Mouse (Mus musculus): ENCODE measurements at regions not wholly inside any gene's neighbourhood (a gene's known extent, or its start where the extent isn't known, plus 50 kb on each side); places are given as distances from the start of the nearest gene placed in this dataset.

DNA sequence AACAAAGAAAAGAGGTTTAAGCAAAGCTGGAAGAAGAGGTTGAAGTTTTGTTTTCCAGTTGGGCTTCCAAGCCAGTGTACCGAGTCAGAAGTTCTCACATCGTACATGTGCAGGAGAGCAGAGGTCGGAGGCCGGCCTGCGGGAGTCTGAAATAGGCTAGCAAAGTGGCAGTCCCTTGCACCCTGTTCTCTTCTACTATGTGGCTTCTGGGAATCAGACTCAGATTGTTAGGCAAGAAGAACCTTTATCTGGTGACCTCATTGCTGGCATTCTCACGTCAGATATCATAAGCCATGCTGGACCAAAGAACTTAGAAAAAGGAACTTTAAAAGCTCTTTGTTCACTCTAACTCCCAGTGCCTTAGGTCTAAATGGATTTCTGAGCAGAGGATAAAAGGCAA, 112.0 kb upstream of the Tbl1xr1 start:
- no peak overlapping the region for H3K27ac ChIP-seq (ENCODE audit: insufficient read depth, low read depth, low read length, poor library complexity, severe bottlenecking)
- no peak overlapping the region for H3K4me3 ChIP-seq (ENCODE audit: insufficient read depth in 1 of 2, low read depth in 1 of 2, low read length in 2 of 2, poor library complexity in 1 of 2, severe bottlenecking in 1 of 2)
- TF ChIP-seq HCFC1 (IDR thresholded peaks at IDR 0.05; ENCODE audit: borderline replicate concordance, insufficient read depth, low read length) (no peak), MAFK (IDR thresholded peaks at IDR 0.05; ENCODE audit: insufficient read depth, low read depth, low read length) (no peak)
- no peaks in the 10 kb centered on the region for H3K9me3 ChIP-seq (ENCODE audit: control insufficient read depth, insufficient read depth, low read depth, low read length)
- H3K36me3 ChIP-seq (ENCODE audit: control insufficient read depth, insufficient read depth, low read length, poor library complexity, severe bottlenecking): no peaks in the 10 kb centered on the region
- H3K9ac ChIP-seq (ENCODE audit: insufficient read depth, low read depth, low read length, poor library complexity, severe bottlenecking): no peak overlapping the region
- H3K4me1 ChIP-seq (ENCODE audit: control insufficient read depth in 2 of 2, insufficient read depth in 2 of 2, low read length in 2 of 2, poor library complexity in 1 of 2): peaks cover 10 to 17% of the 10 kb centered on the region in 2 experiments
- no peak for DNase-seq (ENCODE audit: low read depth, low spot score)
- in situ Hi-C loops (cut with MboI; ENCODE audit: low sequenced_read_pairs in 2 of 2, unreplicated experiment in 2 of 2): no loop called here

- peaks cover 10 to 18% of the 10 kb centered on the region in 2 experiments for H3K4me1 ChIP-seq (ENCODE audit: control insufficient read depth in 2 of 2, insufficient read depth in 2 of 2, low read length in 2 of 2, poor library complexity in 1 of 2)
- no peaks in the 10 kb centered on the region for H3K36me3 ChIP-seq (ENCODE audit: control insufficient read depth, insufficient read depth, low read length, poor library complexity, severe bottlenecking)
- DNase-seq (ENCODE audit: low read depth, low spot score): no peak
- no peak overlapping the region for H3K9ac ChIP-seq (ENCODE audit: insufficient read depth, low read depth, low read length, poor library complexity, severe bottlenecking)
- H3K27ac ChIP-seq (ENCODE audit: insufficient read depth, low read depth, low read length, poor library complexity, severe bottlenecking): no peak overlapping the region
- TF ChIP-seq ZC3H11A (IDR thresholded peaks at IDR 0.05; ENCODE audit: borderline replicate concordance, low read depth, low read length): no peak
- no peak for TF ChIP-seq HCFC1 (IDR thresholded peaks at IDR 0.05; ENCODE audit: borderline replicate concordance, insufficient read depth, low read length)
- TF ChIP-seq MAFK (IDR thresholded peaks at IDR 0.05; ENCODE audit: insufficient read depth, low read depth, low read length): no peak
- TF ChIP-seq ZNF384 (IDR thresholded peaks at IDR 0.05; ENCODE audit: low read depth, low read length): no peak
- H3K9me3 ChIP-seq (ENCODE audit: control insufficient read depth, insufficient read depth, low read depth, low read length): no peaks in the 10 kb centered on the region
- H3K4me3 ChIP-seq (ENCODE audit: insufficient read depth in 1 of 2, low read depth in 1 of 2, low read length in 2 of 2, poor library complexity in 1 of 2, severe bottlenecking in 1 of 2): no peak overlapping the region
- in situ Hi-C loops (cut with MboI; ENCODE audit: low sequenced_read_pairs in 2 of 2, unreplicated experiment in 2 of 2): no loop called here
Observed at GRCm38 (mm10) chr3:21965556-21965955, 110.9 kb upstream of the Tbl1xr1 start.

GRCm38 (mm10) chr3:21971731-21972130, 104.7 kb upstream of the Tbl1xr1 start:
- in situ Hi-C loops (cut with MboI; ENCODE audit: low sequenced_read_pairs in 2 of 2, unreplicated experiment in 2 of 2): no loop called here
- no peaks in the 10 kb centered on the region for H3K36me3 ChIP-seq (ENCODE audit: control insufficient read depth, insufficient read depth, low read length, poor library complexity, severe bottlenecking)
- H3K4me1 ChIP-seq (ENCODE audit: control insufficient read depth in 2 of 2, insufficient read depth in 2 of 2, low read length in 2 of 2, poor library complexity in 1 of 2): peaks cover 0 to 2% of the 10 kb centered on the region in 2 experiments; a peak in 1 of 4 replicates
- H3K9ac ChIP-seq (ENCODE audit: insufficient read depth, low read depth, low read length, poor library complexity, severe bottlenecking): no peak overlapping the region
- no peaks in the 10 kb centered on the region for H3K9me3 ChIP-seq (ENCODE audit: control insufficient read depth, insufficient read depth, low read depth, low read length)
- TF ChIP-seq ZC3H11A (IDR thresholded peaks at IDR 0.05; ENCODE audit: borderline replicate concordance, low read depth, low read length): no peak
- TF ChIP-seq CHD2 (IDR thresholded peaks at IDR 0.05; ENCODE audit: low read depth, low read length): no peak
- no peak for TF ChIP-seq ZNF384 (IDR thresholded peaks at IDR 0.05; ENCODE audit: low read depth, low read length)
- no peak for TF ChIP-seq HCFC1 (IDR thresholded peaks at IDR 0.05; ENCODE audit: borderline replicate concordance, insufficient read depth, low read length)
- TF ChIP-seq MAFK (IDR thresholded peaks at IDR 0.05; ENCODE audit: insufficient read depth, low read depth, low read length): no peak
- DNase-seq (ENCODE audit: low read depth, low spot score): no peak
- H3K27ac ChIP-seq (ENCODE audit: insufficient read depth, low read depth, low read length, poor library complexity, severe bottlenecking): no peak overlapping the region
- no peak overlapping the region for H3K4me3 ChIP-seq (ENCODE audit: insufficient read depth in 1 of 2, low read depth in 1 of 2, low read length in 2 of 2, poor library complexity in 1 of 2, severe bottlenecking in 1 of 2)

GRCm38 (mm10) chr3:21973153-21973552, 103.3 kb upstream of the Tbl1xr1 start:
- no peak for TF ChIP-seq ZNF384 (IDR thresholded peaks at IDR 0.05; ENCODE audit: low read depth, low read length)
- TF ChIP-seq MAFK (IDR thresholded peaks at IDR 0.05; ENCODE audit: insufficient read depth, low read depth, low read length): no peak
- DNase-seq (ENCODE audit: low read depth, low spot score): no peak
- no peak overlapping the region for H3K4me3 ChIP-seq (ENCODE audit: insufficient read depth in 1 of 2, low read depth in 1 of 2, low read length in 2 of 2, poor library complexity in 1 of 2, severe bottlenecking in 1 of 2)
- H3K36me3 ChIP-seq (ENCODE audit: control insufficient read depth, insufficient read depth, low read length, poor library complexity, severe bottlenecking): no peaks in the 10 kb centered on the region
- in situ Hi-C loops (cut with MboI; ENCODE audit: low sequenced_read_pairs in 2 of 2, unreplicated experiment in 2 of 2): no loop called here
- H3K9me3 ChIP-seq (ENCODE audit: control insufficient read depth, insufficient read depth, low read depth, low read length): no peaks in the 10 kb centered on the region
- no peak overlapping the region for H3K27ac ChIP-seq (ENCODE audit: insufficient read depth, low read depth, low read length, poor library complexity, severe bottlenecking)
- H3K4me1 ChIP-seq (ENCODE audit: control insufficient read depth in 2 of 2, insufficient read depth in 2 of 2, low read length in 2 of 2, poor library complexity in 1 of 2): peaks cover 0 to 2% of the 10 kb centered on the region in 2 experiments; a peak in 1 of 4 replicates
- H3K9ac ChIP-seq (ENCODE audit: insufficient read depth, low read depth, low read length, poor library complexity, severe bottlenecking): no peak overlapping the region

DNA sequence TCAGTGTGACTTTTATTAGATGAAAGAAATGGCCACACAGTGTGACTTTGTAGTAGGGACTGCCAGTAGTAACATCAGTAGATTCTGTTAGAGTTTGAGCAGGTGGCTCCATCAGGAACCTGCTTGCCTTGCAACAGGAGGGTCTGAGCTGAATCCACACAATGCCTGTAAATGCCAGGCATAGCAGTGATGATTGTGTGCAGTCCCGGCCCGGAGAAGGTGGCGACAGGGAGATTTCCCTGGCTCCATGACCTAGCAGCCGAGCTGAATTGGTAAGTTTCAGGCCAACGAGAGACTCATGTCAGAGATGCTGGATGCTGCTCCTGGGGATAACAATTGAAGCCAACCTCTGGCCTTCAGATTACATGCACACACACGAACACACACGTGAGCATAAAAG, 102.8 kb upstream of the Tbl1xr1 start:
- no peaks in the 10 kb centered on the region for H3K9me3 ChIP-seq (ENCODE audit: control insufficient read depth, insufficient read depth, low read depth, low read length)
- DNase-seq (ENCODE audit: low read depth, low spot score): no peak
- no peaks in the 10 kb centered on the region for H3K36me3 ChIP-seq (ENCODE audit: control insufficient read depth, insufficient read depth, low read length, poor library complexity, severe bottlenecking)
- H3K27ac ChIP-seq (ENCODE audit: insufficient read depth, low read depth, low read length, poor library complexity, severe bottlenecking): no peak overlapping the region
- H3K4me1 ChIP-seq (ENCODE audit: control insufficient read depth in 2 of 2, insufficient read depth in 2 of 2, low read length in 2 of 2, poor library complexity in 1 of 2): peaks cover 0 to 2% of the 10 kb centered on the region in 2 experiments; a peak in 1 of 4 replicates
- in situ Hi-C loops (cut with MboI; ENCODE audit: low sequenced_read_pairs in 2 of 2, unreplicated experiment in 2 of 2): no loop called here
- no peak overlapping the region for H3K9ac ChIP-seq (ENCODE audit: insufficient read depth, low read depth, low read length, poor library complexity, severe bottlenecking)
- TF ChIP-seq MAFK (IDR thresholded peaks at IDR 0.05; ENCODE audit: insufficient read depth, low read depth, low read length) (no peak), ZC3H11A (IDR thresholded peaks at IDR 0.05; ENCODE audit: borderline replicate concordance, low read depth, low read length) (no peak), CHD2 (IDR thresholded peaks at IDR 0.05; ENCODE audit: low read depth, low read length) (no peak), HCFC1 (IDR thresholded peaks at IDR 0.05; ENCODE audit: borderline replicate concordance, insufficient read depth, low read length) (no peak), ZNF384 (IDR thresholded peaks at IDR 0.05; ENCODE audit: low read depth, low read length) (no peak)
- H3K4me3 ChIP-seq (ENCODE audit: insufficient read depth in 1 of 2, low read depth in 1 of 2, low read length in 2 of 2, poor library complexity in 1 of 2, severe bottlenecking in 1 of 2): no peak overlapping the region

Data from ES-E14 (cell line).